Mouse (Mus musculus): Measurements from ENCODE around the gene Mtpn.

Mtpn gene

GRCm38 (mm10) chr6:35539304-35540009 is at the start of gene Mtpn:
Mtpn (minus strand) TSS chr6:35539888.
- DNase-seq (ENCODE audit: extremely low spot score): peak; percentile 97

- no peak for DNase-seq (ENCODE audit: extremely low spot score)
These were observed 29.0 kb upstream of the Mtpn start for GRCm38 (mm10) chr6:35568731-35569130.

- DNase-seq (ENCODE audit: extremely low spot score): peak; percentile 2
These were observed 28.1 kb upstream of the Mtpn start for GRCm38 (mm10) chr6:35567755-35568154.

- no peak for DNase-seq (ENCODE audit: extremely low spot score)
These were observed 20.3 kb upstream of the Mtpn start for GRCm38 (mm10) chr6:35559950-35560349.

GRCm38 (mm10) chr6:35544352-35544751 is 4.7 kb upstream of the Mtpn start:
- DNase-seq (ENCODE audit: extremely low spot score): no peak

GRCm38 (mm10) chr6:35542656-35543400 is 3.1 kb upstream of the Mtpn start:
- DNase-seq (ENCODE audit: extremely low spot score): no peak

GRCm38 (mm10) chr6:35540377-35540776 is 689 bp upstream of the Mtpn start:
- DNase-seq (ENCODE audit: extremely low spot score): no peak

GRCm38 (mm10) chr6:35538757-35539303 is 858 bp downstream of the Mtpn start:
- DNase-seq (ENCODE audit: extremely low spot score): no peak

GRCm38 (mm10) chr6:35536021-35536420 is 3.7 kb downstream of the Mtpn start:
- DNase-seq (ENCODE audit: extremely low spot score): no peak

GRCm38 (mm10) chr6:35513362-35513761 is 26.3 kb downstream of the Mtpn start:
- no peak for DNase-seq (ENCODE audit: extremely low spot score)

GRCm38 (mm10) chr6:35504781-35505180 is 34.9 kb downstream of the Mtpn start:
- no peak for DNase-seq (ENCODE audit: extremely low spot score)

- DNase-seq (ENCODE audit: extremely low spot score): no peak
These were observed 36.8 kb downstream of the Mtpn start for GRCm38 (mm10) chr6:35502904-35503303.

- no peak for DNase-seq (ENCODE audit: extremely low spot score)
These were observed 39.6 kb downstream of the Mtpn start for GRCm38 (mm10) chr6:35499978-35500667.

- DNase-seq (ENCODE audit: extremely low spot score): no peak
These were observed 42.3 kb downstream of the Mtpn start for GRCm38 (mm10) chr6:35497406-35497805.

GRCm38 (mm10) chr6:35493851-35494250 is 45.8 kb downstream of the Mtpn start:
- no peak for DNase-seq (ENCODE audit: extremely low spot score)

GRCm38 (mm10) chr6:35479651-35480335 is 59.9 kb downstream of the Mtpn start:
- no peak for DNase-seq (ENCODE audit: extremely low spot score)

- no peak for DNase-seq (ENCODE audit: extremely low spot score)
These were observed 62.9 kb downstream of the Mtpn start for GRCm38 (mm10) chr6:35476830-35477229.

GRCm38 (mm10) chr6:35463450-35464395 is 76.0 kb downstream of the Mtpn start:
- no peak for DNase-seq (ENCODE audit: extremely low spot score)

- DNase-seq (ENCODE audit: extremely low spot score): no peak
These were observed 77.2 kb downstream of the Mtpn start for GRCm38 (mm10) chr6:35462484-35462883.

All from embryo, embryonic 9.5 days (tissue).